Mouse (Mus musculus) midbrain, embryonic 16.5 days (tissue): ENCODE results near the gene Gpr174. TPM values are rescaled to one million over a fixed set of nuclear protein-coding genes. Genes with fewer than 3 reads are reported as not detected.

Experiments used
- ATAC-seq: fragments of 200-750 bp; cut with Nextera tagmentation; 2 replicates; pipeline ENCODE4 v1.8.0; 2017; ENCODE audit warnings: moderate TSS enrichment
- H3K27ac ChIP-seq: fragments of 300-500 bp; sonication (generic); 2 replicates; pipeline ENCODE4 v1.5.1; 2014; ENCODE audit warnings: mild to moderate bottlenecking, low read length, mixed read lengths
- H3K27me3 ChIP-seq: fragments of 300-500 bp; sonication (generic); 2 replicates; pipeline ENCODE4 v1.6.1; 2014; ENCODE audit warnings: low read depth, low read length, mixed read lengths; ENCODE audit not compliant: control insufficient read depth, insufficient read depth
- H3K36me3 ChIP-seq: fragments of 300-500 bp; sonication (generic); 2 replicates; pipeline ENCODE4 v1.6.1; 2014; ENCODE audit warnings: mild to moderate bottlenecking, low read length, moderate library complexity, mixed read lengths; ENCODE audit not compliant: control insufficient read depth, insufficient read depth
- H3K4me1 ChIP-seq: fragments of 300-500 bp; sonication (generic); 2 replicates; pipeline ENCODE4 v1.6.1; 2014; ENCODE audit warnings: mild to moderate bottlenecking, low read length, mixed read lengths; ENCODE audit not compliant: control insufficient read depth, insufficient read depth
- H3K4me2 ChIP-seq: fragments of 300-500 bp; sonication (generic); 2 replicates; pipeline ENCODE4 v1.6.1; 2014; ENCODE audit warnings: mild to moderate bottlenecking, low read length, mixed read lengths
- H3K4me3 ChIP-seq: fragments of 300-500 bp; sonication (generic); 2 replicates; pipeline ENCODE4 v1.5.1; 2014; ENCODE audit warnings: low read depth, mild to moderate bottlenecking, low read length, moderate library complexity, mixed read lengths
- H3K9ac ChIP-seq: fragments of 300-500 bp; sonication (generic); 2 replicates; pipeline ENCODE4 v1.6.1; 2014; ENCODE audit warnings: low read depth, low read length, mixed read lengths
- H3K9me3 ChIP-seq: fragments of 300-500 bp; sonication (generic); replicated peaks from 2 replicates; pipeline ENCODE4 v1.6.1; 2014; ENCODE audit warnings: mild to moderate bottlenecking, low read length, mixed read lengths; ENCODE audit not compliant: control insufficient read depth, poor library complexity, severe bottlenecking
- WGBS: fragments of 180-500 bp; shearing (Covaris S2); extraction: QIAGEN DNeasy Blood & Tissue Kit; methylation state at CpG from one replicate; pipeline ENCODE4 v1.1.7; 2014; 5-methylcytosine and 5-hydroxymethylcytosine counted together
- polyA plus RNA-seq: library from polyadenylated mRNA; unstranded; fragments of >200 nt; fragmentation: Nextera tagmentation; extraction: Ambion mirVana; gene quantifications from 2 replicates; pipeline ENCODE4 v1.2.1, GENCODE M21; 2015

The Gpr174 gene
- polyA plus RNA-seq: 0.09 TPM in 1 of 2 replicates, not detected in the other

DNA sequence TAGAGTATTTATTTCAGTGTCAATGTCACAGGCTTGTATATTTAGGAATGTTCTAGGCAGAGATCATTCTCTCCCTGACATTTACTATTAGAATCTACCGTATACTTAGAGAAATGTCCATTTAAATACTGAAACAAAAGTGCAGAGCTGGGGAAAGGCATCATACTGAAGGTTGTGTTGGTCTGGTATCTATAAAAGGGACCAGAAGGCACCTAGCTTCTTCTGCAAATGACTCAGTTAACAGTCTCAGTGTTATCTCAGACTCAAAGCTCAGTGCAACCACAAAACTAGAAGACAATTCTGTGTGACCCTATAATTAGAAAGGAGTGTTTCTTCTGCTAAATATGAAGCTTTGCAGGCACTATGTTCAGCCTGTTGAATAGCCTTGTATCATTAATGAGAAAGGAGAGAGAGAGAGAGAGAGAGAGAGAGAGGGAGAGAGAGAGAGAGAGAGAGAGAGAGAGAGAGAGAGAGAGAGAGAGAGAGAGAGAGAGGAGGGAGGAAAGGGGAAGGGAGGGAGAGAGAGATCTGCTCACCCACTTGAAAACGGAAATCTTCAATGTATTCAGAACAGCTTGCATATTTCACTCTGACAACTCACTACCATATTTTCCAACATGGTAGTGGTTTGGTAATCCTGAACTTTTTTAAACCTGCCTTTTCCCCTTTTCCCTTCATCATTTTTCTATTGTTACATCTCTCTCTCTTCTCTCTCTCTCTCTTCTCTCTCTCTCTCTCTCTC, at the start of gene Gpr174:
Gene Gpr174, plus strand, starts transcription at position 393 of the 742 bp plus-strand sequence.
- no peaks in the 10 kb centered on the region for H3K36me3 ChIP-seq
- H3K27me3 ChIP-seq: no peaks in the 10 kb centered on the region
- no peak within 1 kb of the TSS for H3K4me2 ChIP-seq
- H3K9me3 ChIP-seq: no peaks in the 10 kb centered on the region
- H3K9ac ChIP-seq: no peak within 1 kb of the TSS
- H3K4me1 ChIP-seq: no peaks in the 10 kb centered on the region
- 81% methylated on average over 2 of the region's 2 CpGs for WGBS
- ATAC-seq: no peak
- H3K4me3 ChIP-seq: no peak within 1 kb of the TSS
- no peak within 1 kb of the TSS for H3K27ac ChIP-seq

- 96% methylated on average over 2 of the region's 2 CpGs for WGBS
- no peak overlapping the region for H3K4me2 ChIP-seq
- no peaks in the 10 kb centered on the region for H3K9me3 ChIP-seq
- H3K27me3 ChIP-seq: no peaks in the 10 kb centered on the region
- H3K36me3 ChIP-seq: no peaks in the 10 kb centered on the region
- H3K4me3 ChIP-seq: no peak overlapping the region
- no peak for ATAC-seq
- H3K27ac ChIP-seq: no peak overlapping the region
- H3K4me1 ChIP-seq: no peaks in the 10 kb centered on the region
- no peak overlapping the region for H3K9ac ChIP-seq
These were observed 38.0 kb upstream of the Gpr174 start for GRCm38 (mm10) chrX:107217577-107218090.

- Histone ChIP-seq H3K36me3 (no peaks in the 10 kb centered on the region), H3K4me1 (no peaks in the 10 kb centered on the region), H3K9ac (no peak overlapping the region), H3K4me3 (no peak overlapping the region), H3K9me3 (no peaks in the 10 kb centered on the region), H3K4me2 (no peak overlapping the region), H3K27ac (no peak overlapping the region), H3K27me3 (no peaks in the 10 kb centered on the region)
- ATAC-seq: no peak
- 86% methylated on average over 1 of the region's 1 CpGs for WGBS
These were observed 30.8 kb upstream of the Gpr174 start for GRCm38 (mm10) chrX:107224846-107225245.

- Histone ChIP-seq H3K27ac (no peak overlapping the region), H3K9me3 (no peaks in the 10 kb centered on the region), H3K27me3 (no peaks in the 10 kb centered on the region), H3K4me2 (no peak overlapping the region), H3K9ac (no peak overlapping the region), H3K4me3 (no peak overlapping the region), H3K36me3 (no peaks in the 10 kb centered on the region), H3K4me1 (no peaks in the 10 kb centered on the region)
- WGBS: 57% methylated on average over 1 of the region's 1 CpGs
- no peak for ATAC-seq
These were observed 24.5 kb upstream of the Gpr174 start for GRCm38 (mm10) chrX:107231214-107231613.

GRCm38 (mm10) chrX:107234655-107235054, 21.0 kb upstream of the Gpr174 start:
- no peaks in the 10 kb centered on the region for H3K9me3 ChIP-seq
- no peak overlapping the region for H3K4me2 ChIP-seq
- no peak overlapping the region for H3K4me3 ChIP-seq
- H3K27ac ChIP-seq: no peak overlapping the region
- H3K4me1 ChIP-seq: no peaks in the 10 kb centered on the region
- no peaks in the 10 kb centered on the region for H3K36me3 ChIP-seq
- no peaks in the 10 kb centered on the region for H3K27me3 ChIP-seq
- H3K9ac ChIP-seq: no peak overlapping the region
- no peak for ATAC-seq

- ATAC-seq: no peak
- 93% methylated on average over 1 of the region's 1 CpGs for WGBS
These were observed 19.2 kb upstream of the Gpr174 start for GRCm38 (mm10) chrX:107236461-107236860.

DNA sequence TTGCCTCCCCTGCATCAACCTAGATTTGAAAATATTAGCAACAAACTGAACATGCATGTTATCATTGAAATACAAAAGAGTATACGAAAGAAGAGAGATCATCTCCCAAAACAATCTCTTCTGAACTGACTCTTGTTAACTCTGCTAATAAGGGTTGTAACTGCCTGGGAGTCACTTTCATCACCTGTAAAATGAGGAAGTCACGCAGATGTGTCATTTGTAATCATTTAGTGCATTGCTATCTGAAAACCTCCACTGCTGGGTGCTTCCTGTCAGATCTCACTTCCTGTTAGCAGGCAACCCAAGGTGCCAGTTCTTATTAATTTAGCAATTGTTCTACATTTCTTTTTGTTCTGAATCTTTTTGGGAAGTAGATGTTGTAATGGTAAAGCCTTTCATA, 5.3 kb upstream of the Gpr174 start:
- 93% methylated on average over 2 of the region's 2 CpGs for WGBS
- no peaks in the 10 kb centered on the region for H3K27me3 ChIP-seq
- H3K4me2 ChIP-seq: no peak overlapping the region
- no peak for ATAC-seq
- H3K36me3 ChIP-seq: no peaks in the 10 kb centered on the region
- H3K27ac ChIP-seq: no peak overlapping the region
- H3K9ac ChIP-seq: no peak overlapping the region
- H3K4me3 ChIP-seq: no peak overlapping the region
- no peaks in the 10 kb centered on the region for H3K9me3 ChIP-seq
- H3K4me1 ChIP-seq: no peaks in the 10 kb centered on the region

More at GRCm38 (mm10) chrX:107236461-107236860, 19.2 kb upstream of the Gpr174 start:
- no peak overlapping the region for H3K9ac ChIP-seq
- no peak overlapping the region for H3K4me3 ChIP-seq
- no peaks in the 10 kb centered on the region for H3K4me1 ChIP-seq
- no peaks in the 10 kb centered on the region for H3K27me3 ChIP-seq
- no peaks in the 10 kb centered on the region for H3K36me3 ChIP-seq
- H3K27ac ChIP-seq: no peak overlapping the region
- no peak overlapping the region for H3K4me2 ChIP-seq
- H3K9me3 ChIP-seq: no peaks in the 10 kb centered on the region

DNA sequence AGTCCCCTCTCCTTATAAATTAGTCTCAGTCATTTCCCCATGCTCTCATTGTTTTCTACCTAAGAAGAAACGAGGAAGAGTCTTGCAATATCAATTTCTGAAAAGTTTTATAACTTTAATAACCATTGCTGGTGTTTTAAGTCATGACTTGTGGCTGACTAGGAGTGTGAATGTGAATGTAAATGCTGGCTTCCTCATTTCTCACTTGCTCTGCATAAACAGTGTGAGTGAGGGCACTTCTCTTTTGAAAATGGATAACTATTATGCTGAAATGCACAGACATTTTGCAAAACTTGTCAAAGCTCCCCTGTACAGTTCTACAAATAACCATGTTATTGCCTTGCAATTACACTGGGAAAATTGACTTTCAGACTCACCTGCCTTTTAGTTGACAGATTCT, 8.9 kb downstream of the Gpr174 start:
- Histone ChIP-seq H3K27ac (no peak overlapping the region), H3K9me3 (no peaks in the 10 kb centered on the region), H3K4me3 (no peak overlapping the region), H3K36me3 (no peaks in the 10 kb centered on the region), H3K27me3 (no peaks in the 10 kb centered on the region), H3K9ac (no peak overlapping the region), H3K4me1 (no peaks in the 10 kb centered on the region), H3K4me2 (no peak overlapping the region)
- no peak for ATAC-seq
- 48% methylated on average over 1 of the region's 1 CpGs for WGBS

DNA sequence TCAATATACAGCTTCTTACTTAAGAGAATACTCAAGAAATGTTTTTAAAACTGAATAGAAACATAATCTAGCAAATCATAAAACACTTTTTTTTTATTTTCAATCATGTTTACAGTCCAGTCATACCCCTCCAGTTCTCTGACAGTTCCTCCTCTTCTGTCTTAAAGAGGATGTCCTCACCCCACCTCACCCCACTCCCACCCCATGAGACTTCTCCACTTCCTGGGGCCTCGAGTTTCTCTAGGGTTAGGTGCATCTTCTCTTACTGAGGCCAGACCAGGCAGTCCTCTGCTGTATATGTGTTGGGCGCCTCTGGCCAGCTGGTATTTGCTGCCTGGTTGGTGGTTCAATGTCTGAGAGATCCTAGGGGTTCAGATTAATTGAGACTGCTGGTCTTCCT, 21.9 kb downstream of the Gpr174 start:
- no peaks in the 10 kb centered on the region for H3K4me1 ChIP-seq
- H3K27ac ChIP-seq: no peak overlapping the region
- no peak overlapping the region for H3K4me2 ChIP-seq
- no peak overlapping the region for H3K4me3 ChIP-seq
- H3K9me3 ChIP-seq: no peaks in the 10 kb centered on the region
- H3K36me3 ChIP-seq: no peaks in the 10 kb centered on the region
- 72% methylated on average over 2 of the region's 2 CpGs for WGBS
- H3K27me3 ChIP-seq: no peaks in the 10 kb centered on the region
- ATAC-seq: no peak
- no peak overlapping the region for H3K9ac ChIP-seq
